Mouse (Mus musculus): ENCODE results near the gene Gm11172. TPM values are rescaled to one million over a fixed set of nuclear protein-coding genes. Genes with fewer than 3 reads are reported as not detected.

Gene Gm11172
- polyA plus RNA-seq, 1 experiment from 2014 or later = not detected

- H3K4me1 ChIP-seq = peaks cover 13% of the 10 kb centered on the region
Observed at GRCm38 (mm10) chr16:10861408-10861807, 48.7 kb downstream of the Gm11172 start.

More at GRCm38 (mm10) chr16:10861408-10861807, 48.7 kb downstream of the Gm11172 start:
- ATAC-seq (ENCODE audit: low FRiP score, low read depth) = no peak
- Histone ChIP-seq H3K9me3 (no peaks in the 10 kb centered on the region), H3K4me2 (replicated peaks) (no peak overlapping the region), H3K9ac (no peak overlapping the region), H3K4me3 (no peak overlapping the region), H3K36me3 (no peaks in the 10 kb centered on the region; the same call in 1 of the 2 replicates), H3K27ac (no peak overlapping the region), H3K27me3 (no peaks in the 10 kb centered on the region)
- WGBS = 75% methylated on average over 3 of the region's 3 CpGs

Other genes with a start within 250 kb of the Gm11172 start
- gene Socs1, start 27.4 kb upstream of the Gm11172 start, polyA plus RNA-seq (2015; fragmentation: Nextera tagmentation; extraction: Ambion mirVana) = 15.3 and 15.5 TPM in 2 replicates
- gene Tnp2, start 24.3 kb upstream of the Gm11172 start, polyA plus RNA-seq (2015; fragmentation: Nextera tagmentation; extraction: Ambion mirVana) = not detected in 2 replicates
- gene Prm3, start 22.0 kb upstream of the Gm11172 start, polyA plus RNA-seq (2015; fragmentation: Nextera tagmentation; extraction: Ambion mirVana) = not detected in 2 replicates
- not detected in 2 replicates for gene Prm2, start 16.8 kb upstream of the Gm11172 start, polyA plus RNA-seq (2015; fragmentation: Nextera tagmentation; extraction: Ambion mirVana)
- 0.49 and 0.83 TPM in 2 replicates for gene Prm1, start 7.1 kb upstream of the Gm11172 start, polyA plus RNA-seq (2015; fragmentation: Nextera tagmentation; extraction: Ambion mirVana)
- gene Rmi2, start 22.1 kb downstream of the Gm11172 start, polyA plus RNA-seq (2015; fragmentation: Nextera tagmentation; extraction: Ambion mirVana) = 4.2 and 4.8 TPM in 2 replicates
- 44.0 and 44.8 TPM in 2 replicates for gene Snn, start 248.0 kb downstream of the Gm11172 start, polyA plus RNA-seq (2015; fragmentation: Nextera tagmentation; extraction: Ambion mirVana)